Mouse (Mus musculus): ENCODE data around the gene Imp3. TPM values are rescaled to one million over a fixed set of nuclear protein-coding genes. Genes with fewer than 3 reads are reported as not detected.

Imp3 gene
- polyA plus RNA-seq, 1 experiment from 2014 or later, result 42.0 TPM

DNA sequence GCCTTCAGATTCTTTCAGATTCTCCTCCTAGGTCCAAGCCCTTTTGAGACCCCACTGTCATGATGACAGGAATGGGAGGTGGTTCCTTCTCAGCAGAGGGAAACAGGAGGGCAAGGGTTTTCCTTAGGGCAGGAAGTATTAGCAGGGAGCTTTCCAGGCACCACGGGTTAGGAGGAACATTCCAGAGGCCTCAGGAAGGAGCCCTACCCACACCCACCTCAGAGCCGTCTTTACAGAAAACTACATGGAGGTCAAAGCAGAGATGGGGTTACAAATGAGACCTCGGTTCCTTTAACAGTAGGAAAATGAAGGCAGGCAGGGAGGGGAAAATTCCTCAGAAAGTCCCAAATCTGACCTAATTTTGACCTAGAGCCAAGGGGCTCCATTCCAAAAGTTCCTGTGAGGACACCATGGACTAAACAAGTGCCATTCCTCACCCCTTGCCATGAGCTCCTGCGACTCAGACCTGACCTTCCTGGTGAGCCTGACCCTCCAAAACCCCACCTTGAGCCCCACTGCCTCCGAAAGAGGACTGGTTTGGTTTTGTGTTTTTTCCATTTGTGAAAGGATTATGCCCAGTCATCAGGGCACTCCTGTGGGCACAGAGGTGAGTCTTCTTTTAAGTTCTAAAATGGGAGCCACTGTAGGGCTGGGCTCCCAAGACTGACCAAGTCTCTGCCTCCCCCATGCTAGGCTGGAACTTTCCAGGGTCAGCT is 21.4 kb upstream of the Imp3 start:
- H3K27ac ChIP-seq (ENCODE audit: low read length), result no peak overlapping the region
- WGBS (ENCODE audit: insufficient replicate concordance), result 53% methylated on average over 5 of the region's 5 CpGs
- no peak for ATAC-seq (ENCODE audit: low read depth)
- H3K9ac ChIP-seq (ENCODE audit: low read depth, low read length), result no peak overlapping the region
- H3K36me3 ChIP-seq (ENCODE audit: control insufficient read depth, insufficient read depth), result no peaks in the 10 kb centered on the region
- no peak overlapping the region for H3K4me2 ChIP-seq (ENCODE audit: low read depth, low read length)
- no peaks in the 10 kb centered on the region for H3K9me3 ChIP-seq (replicated peaks; ENCODE audit: control insufficient read depth, low read length)
- no peak overlapping the region for H3K4me3 ChIP-seq (ENCODE audit: low read depth, low read length)
- H3K4me1 ChIP-seq (ENCODE audit: control insufficient read depth, low read depth, low read length), result no peaks in the 10 kb centered on the region
- no peaks in the 10 kb centered on the region for H3K27me3 ChIP-seq (ENCODE audit: control insufficient read depth, insufficient read depth, low read depth, low read length)

DNA sequence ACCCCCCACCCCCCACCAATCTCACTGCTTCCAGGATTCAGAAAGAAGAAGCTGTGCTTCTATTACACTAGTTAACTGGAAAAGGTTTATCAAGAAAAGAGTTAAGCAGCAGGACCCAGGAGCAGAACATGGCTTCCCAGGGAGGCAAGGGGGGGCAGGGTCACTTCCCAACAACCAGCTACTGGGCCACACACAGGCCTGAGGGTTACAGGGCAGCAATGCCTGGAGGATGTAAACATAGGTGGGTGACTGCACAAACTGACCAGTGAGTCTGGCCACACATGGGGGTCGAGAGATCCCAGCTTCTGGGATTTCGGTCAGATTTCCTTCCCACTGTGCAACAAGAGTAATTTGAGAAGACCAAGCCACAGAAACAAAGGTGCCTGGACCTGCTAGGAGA is 20.1 kb upstream of the Imp3 start:
- Histone ChIP-seq H3K4me3 (ENCODE audit: low read depth, low read length) (no peak overlapping the region), H3K4me1 (ENCODE audit: control insufficient read depth, low read depth, low read length) (no peaks in the 10 kb centered on the region), H3K9me3 (replicated peaks; ENCODE audit: control insufficient read depth, low read length) (no peaks in the 10 kb centered on the region), H3K27ac (ENCODE audit: low read length) (no peak overlapping the region), H3K27me3 (ENCODE audit: control insufficient read depth, insufficient read depth, low read depth, low read length) (no peaks in the 10 kb centered on the region), H3K36me3 (ENCODE audit: control insufficient read depth, insufficient read depth) (0 out of 2 replicates have a peak, but pooled peaks cover 5% of the 10 kb centered on the region), H3K9ac (ENCODE audit: low read depth, low read length) (no peak overlapping the region), H3K4me2 (ENCODE audit: low read depth, low read length) (no peak overlapping the region)
- no peak for ATAC-seq (ENCODE audit: low read depth)
- WGBS (ENCODE audit: insufficient replicate concordance), result 62% methylated on average over 2 of the region's 2 CpGs

DNA sequence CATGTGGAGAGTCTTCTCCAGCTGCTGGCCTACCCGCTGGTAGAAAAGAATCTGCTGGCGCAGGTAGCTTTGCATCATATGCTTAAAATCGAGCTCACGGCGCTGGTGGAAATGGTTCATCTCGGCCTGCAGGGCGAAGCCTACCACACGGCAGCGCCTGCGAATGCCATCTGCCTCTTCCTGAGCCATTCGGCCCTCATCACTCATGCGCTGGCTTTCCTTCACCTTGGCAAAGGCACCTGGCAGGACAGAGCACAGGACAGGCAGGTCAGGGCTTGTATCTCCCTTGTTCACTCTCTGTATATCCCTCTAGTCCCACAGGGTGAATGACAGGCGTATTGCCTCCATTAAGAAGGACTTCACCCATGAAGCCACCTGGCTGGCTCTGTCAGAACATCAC is 18.8 kb upstream of the Imp3 start:
- ATAC-seq (ENCODE audit: low read depth), result no peak
- 0 out of 2 replicates have a peak, but pooled peaks cover 5% of the 10 kb centered on the region for H3K36me3 ChIP-seq (ENCODE audit: control insufficient read depth, insufficient read depth)
- WGBS (ENCODE audit: insufficient replicate concordance), result 81% methylated on average over 13 of the region's 13 CpGs

DNA sequence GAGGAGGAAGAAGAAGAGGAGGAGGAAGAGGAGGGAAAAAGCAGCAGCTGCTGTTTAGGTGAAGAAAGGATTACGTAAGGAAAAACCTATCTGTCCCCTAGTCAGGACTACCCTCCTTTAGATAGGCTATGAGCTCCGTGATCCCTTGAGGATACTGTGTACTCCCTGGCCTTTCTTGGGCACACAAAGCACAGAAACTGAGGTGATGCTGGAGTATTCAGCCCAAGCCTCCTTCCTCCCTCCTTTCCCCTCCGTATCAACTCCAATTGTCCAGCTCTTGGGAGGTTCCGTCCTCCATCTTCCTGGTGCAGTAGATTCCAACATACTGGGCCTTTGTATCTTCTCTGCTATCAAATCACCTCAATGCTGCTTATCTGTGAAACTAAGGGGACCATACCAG is 14.5 kb upstream of the Imp3 start:
- ATAC-seq (ENCODE audit: low read depth), result no peak
- Histone ChIP-seq H3K27ac (ENCODE audit: low read length) (no peak overlapping the region), H3K4me2 (ENCODE audit: low read depth, low read length) (no peak overlapping the region), H3K27me3 (ENCODE audit: control insufficient read depth, insufficient read depth, low read depth, low read length) (peaks cover 8% of the 10 kb centered on the region), H3K4me1 (ENCODE audit: control insufficient read depth, low read depth, low read length) (peaks cover 12% of the 10 kb centered on the region), H3K4me3 (ENCODE audit: low read depth, low read length) (no peak overlapping the region), H3K9me3 (replicated peaks; ENCODE audit: control insufficient read depth, low read length) (no peaks in the 10 kb centered on the region), H3K9ac (ENCODE audit: low read depth, low read length) (no peak overlapping the region), H3K36me3 (ENCODE audit: control insufficient read depth, insufficient read depth) (0 out of 2 replicates have a peak, but pooled peaks cover 5% of the 10 kb centered on the region)
- WGBS (ENCODE audit: insufficient replicate concordance), result 72% methylated on average over 4 of the region's 4 CpGs

More for the DNA sequence above, 18.8 kb upstream of the Imp3 start:
- Histone ChIP-seq H3K9me3 (replicated peaks; ENCODE audit: control insufficient read depth, low read length) (no peaks in the 10 kb centered on the region), H3K27ac (ENCODE audit: low read length) (no peak overlapping the region), H3K4me3 (ENCODE audit: low read depth, low read length) (no peak overlapping the region), H3K4me1 (ENCODE audit: control insufficient read depth, low read depth, low read length) (no peaks in the 10 kb centered on the region), H3K27me3 (ENCODE audit: control insufficient read depth, insufficient read depth, low read depth, low read length) (no peaks in the 10 kb centered on the region), H3K9ac (ENCODE audit: low read depth, low read length) (no peak overlapping the region), H3K4me2 (ENCODE audit: low read depth, low read length) (no peak overlapping the region)

DNA sequence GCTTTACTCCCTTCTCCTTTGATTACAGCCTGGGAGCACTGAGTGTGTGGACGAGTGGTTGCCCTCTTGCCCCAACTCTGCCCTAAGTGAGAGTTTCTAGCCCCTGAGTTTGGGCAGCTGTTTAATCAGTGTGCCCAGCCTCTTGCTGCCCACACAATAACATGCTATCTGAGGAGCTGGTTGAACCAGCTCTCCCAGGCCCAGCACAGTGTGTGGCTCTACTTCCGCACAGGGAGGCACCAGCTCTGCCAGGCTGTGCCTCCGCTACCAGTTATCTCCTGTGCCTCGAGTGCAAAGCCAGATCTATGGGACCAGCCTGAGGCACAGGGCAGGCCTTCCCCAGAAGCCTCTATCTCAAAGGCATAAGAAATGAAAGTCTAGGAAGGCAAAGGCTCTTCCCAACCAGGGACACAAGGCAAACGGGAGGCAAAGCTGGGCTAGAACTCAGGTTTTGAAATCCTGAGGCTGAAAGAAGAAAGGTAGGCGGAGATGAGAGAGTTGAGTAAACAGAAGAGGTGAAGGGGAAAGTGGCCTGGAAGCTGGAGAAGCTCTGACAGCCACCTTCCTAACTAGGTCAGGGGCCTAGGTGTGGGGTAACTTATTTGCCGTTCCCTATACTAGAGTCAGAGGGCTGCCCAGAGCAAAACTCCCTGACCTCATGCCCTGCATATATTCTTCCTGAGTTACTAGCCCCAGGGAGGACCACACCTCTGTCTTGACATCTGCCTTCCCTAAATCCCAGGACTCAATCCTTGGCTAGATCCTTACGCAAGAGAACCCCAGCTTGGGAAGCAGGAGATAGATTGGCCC is 13.2 kb upstream of the Imp3 start:
- Histone ChIP-seq H3K27me3 (ENCODE audit: control insufficient read depth, insufficient read depth, low read depth, low read length) (peaks cover 19% of the 10 kb centered on the region), H3K4me3 (ENCODE audit: low read depth, low read length) (peak overlapping the region; percentile 26), H3K27ac (ENCODE audit: low read length) (peak overlapping the region; percentile 48), H3K9ac (ENCODE audit: low read depth, low read length) (peak overlapping the region; percentile 28; the same call in 1 of the 2 replicates), H3K4me2 (ENCODE audit: low read depth, low read length) (peak overlapping the region; percentile 84), H3K36me3 (ENCODE audit: control insufficient read depth, insufficient read depth) (0 out of 2 replicates have a peak, but pooled peaks cover 5% of the 10 kb centered on the region), H3K9me3 (replicated peaks; ENCODE audit: control insufficient read depth, low read length) (no peaks in the 10 kb centered on the region), H3K4me1 (ENCODE audit: control insufficient read depth, low read depth, low read length) (peaks cover 19% of the 10 kb centered on the region)
- ATAC-seq (ENCODE audit: low read depth), result peak; percentile 49
- WGBS (ENCODE audit: insufficient replicate concordance), result 52% methylated on average over 8 of the region's 8 CpGs

DNA sequence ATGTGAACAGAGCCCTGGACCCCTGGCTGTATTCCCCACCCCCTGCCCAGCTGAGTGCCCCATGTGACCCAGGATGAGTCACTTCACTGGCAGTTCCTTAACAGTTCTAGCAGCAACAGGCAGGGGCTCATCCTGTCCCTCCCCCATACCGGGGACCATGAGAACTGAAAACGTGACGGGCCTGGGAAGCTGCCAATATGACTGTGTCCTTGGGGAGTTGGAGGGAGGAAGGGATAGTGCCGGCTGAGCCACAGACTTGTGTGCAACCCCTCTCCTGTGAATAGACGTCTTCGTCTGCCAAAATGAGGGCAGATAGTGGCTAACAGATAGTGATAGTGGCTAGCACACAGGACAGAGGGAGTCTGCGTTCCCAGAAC is 12.6 kb upstream of the Imp3 start:
- Histone ChIP-seq H3K9me3 (replicated peaks; ENCODE audit: control insufficient read depth, low read length) (no peaks in the 10 kb centered on the region), H3K36me3 (ENCODE audit: control insufficient read depth, insufficient read depth) (0 out of 2 replicates have a peak, but pooled peaks cover 5% of the 10 kb centered on the region), H3K4me1 (ENCODE audit: control insufficient read depth, low read depth, low read length) (peaks cover 19% of the 10 kb centered on the region), H3K4me2 (ENCODE audit: low read depth, low read length) (peak overlapping the region; percentile 84), H3K9ac (ENCODE audit: low read depth, low read length) (peak overlapping the region; percentile 28; the same call in 1 of the 2 replicates), H3K4me3 (ENCODE audit: low read depth, low read length) (peak overlapping the region; percentile 26), H3K27me3 (ENCODE audit: control insufficient read depth, insufficient read depth, low read depth, low read length) (peaks cover 19% of the 10 kb centered on the region), H3K27ac (ENCODE audit: low read length) (peak overlapping the region; percentile 48; the same call in 1 of the 2 replicates)
- WGBS (ENCODE audit: insufficient replicate concordance), result 12% methylated on average over 7 of the region's 7 CpGs
- peak; percentile 43 for ATAC-seq (ENCODE audit: low read depth)

DNA sequence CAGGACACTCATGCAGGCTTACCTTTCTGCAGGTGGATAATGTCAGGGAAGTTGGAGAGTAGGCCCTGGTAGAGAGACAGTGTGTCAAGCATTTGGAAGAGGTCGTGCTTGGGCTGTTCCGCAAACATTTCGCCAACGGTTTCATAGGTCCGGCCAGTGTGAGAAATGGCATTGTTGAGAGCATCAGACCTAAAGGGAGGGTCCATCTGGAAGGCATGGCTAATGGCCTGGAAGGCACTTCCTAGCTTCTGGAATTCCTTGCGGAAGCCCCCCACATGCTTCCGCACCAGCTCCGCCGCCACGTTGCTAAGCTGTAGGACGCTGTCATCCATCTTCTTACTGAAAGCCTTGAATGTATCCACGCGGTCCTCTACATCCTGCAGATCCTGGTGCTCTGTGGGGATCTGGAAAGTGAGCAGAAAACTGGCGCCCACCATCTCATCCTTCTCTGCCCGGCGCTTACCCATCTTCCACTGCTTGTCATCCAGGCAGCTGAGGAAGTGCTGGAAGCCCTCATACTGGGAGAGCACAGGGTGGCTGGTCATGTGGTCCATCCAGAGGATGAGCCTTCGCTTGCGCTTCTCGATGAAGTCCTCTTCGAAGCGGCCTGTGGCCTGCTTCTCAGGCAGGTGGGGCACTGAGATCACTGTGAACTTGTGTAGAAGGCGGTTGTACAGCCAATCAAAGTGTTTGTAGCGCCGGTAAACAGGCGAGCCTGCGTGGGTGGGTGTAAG is 11.8 kb upstream of the Imp3 start:
- Histone ChIP-seq H3K36me3 (ENCODE audit: control insufficient read depth, insufficient read depth) (0 out of 2 replicates have a peak, but pooled peaks cover 5% of the 10 kb centered on the region), H3K4me1 (ENCODE audit: control insufficient read depth, low read depth, low read length) (peaks cover 19% of the 10 kb centered on the region), H3K4me3 (ENCODE audit: low read depth, low read length) (peak overlapping the region; percentile 26; the same call in 1 of the 2 replicates), H3K4me2 (ENCODE audit: low read depth, low read length) (peak overlapping the region; percentile 84), H3K27ac (ENCODE audit: low read length) (no peak overlapping the region), H3K9me3 (replicated peaks; ENCODE audit: control insufficient read depth, low read length) (no peaks in the 10 kb centered on the region), H3K27me3 (ENCODE audit: control insufficient read depth, insufficient read depth, low read depth, low read length) (peaks cover 19% of the 10 kb centered on the region), H3K9ac (ENCODE audit: low read depth, low read length) (no peak overlapping the region)
- 79% methylated on average over 26 of the region's 26 CpGs for WGBS (ENCODE audit: insufficient replicate concordance)
- ATAC-seq (ENCODE audit: low read depth), result no peak

DNA sequence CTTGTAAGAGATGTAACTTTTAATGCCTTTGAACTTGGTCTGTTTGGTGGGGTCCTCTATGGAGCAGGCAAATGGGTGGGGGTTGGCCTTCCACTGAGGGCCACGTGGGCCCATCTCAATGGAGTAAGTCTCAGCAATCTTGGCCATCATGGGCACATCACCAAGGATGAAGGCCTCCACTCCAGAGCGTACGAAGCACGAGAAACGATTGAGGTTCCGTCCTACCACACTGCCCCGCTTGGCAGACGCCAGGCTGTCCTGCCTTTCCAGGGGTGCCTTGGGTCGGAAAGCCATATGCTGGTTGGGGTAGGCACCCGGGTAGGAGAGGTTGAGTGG is 11.3 kb upstream of the Imp3 start:
- H3K27ac ChIP-seq (ENCODE audit: low read length), result no peak overlapping the region
- 0 out of 2 replicates have a peak, but pooled peaks cover 5% of the 10 kb centered on the region for H3K36me3 ChIP-seq (ENCODE audit: control insufficient read depth, insufficient read depth)
- H3K4me3 ChIP-seq (ENCODE audit: low read depth, low read length), result no peak overlapping the region
- 78% methylated on average over 10 of the region's 10 CpGs for WGBS (ENCODE audit: insufficient replicate concordance)
- H3K4me2 ChIP-seq (ENCODE audit: low read depth, low read length), result peak overlapping the region; percentile 84; the same call in 1 of the 2 replicates
- H3K9me3 ChIP-seq (replicated peaks; ENCODE audit: control insufficient read depth, low read length), result no peaks in the 10 kb centered on the region
- H3K4me1 ChIP-seq (ENCODE audit: control insufficient read depth, low read depth, low read length), result peaks cover 19% of the 10 kb centered on the region
- H3K27me3 ChIP-seq (ENCODE audit: control insufficient read depth, insufficient read depth, low read depth, low read length), result peaks cover 19% of the 10 kb centered on the region
- ATAC-seq (ENCODE audit: low read depth), result no peak
- no peak overlapping the region for H3K9ac ChIP-seq (ENCODE audit: low read depth, low read length)

Measured in liver, embryonic 16.5 days (tissue).